Mouse (Mus musculus): ENCODE data around the gene Numbl.
A peak's percentile ranks its signal among the peaks of the same experiment; 100 is the strongest.

Gene Numbl

GRCm38 (mm10) chr7:27298033-27298610 is 39.9 kb downstream of the Numbl start:
- DNase-seq: no peak

GRCm38 (mm10) chr7:27298816-27299215 is 40.6 kb downstream of the Numbl start:
- DNase-seq: no peak

- no peak for DNase-seq
Measured at GRCm38 (mm10) chr7:27300351-27300750, 42.1 kb downstream of the Numbl start.

DNA sequence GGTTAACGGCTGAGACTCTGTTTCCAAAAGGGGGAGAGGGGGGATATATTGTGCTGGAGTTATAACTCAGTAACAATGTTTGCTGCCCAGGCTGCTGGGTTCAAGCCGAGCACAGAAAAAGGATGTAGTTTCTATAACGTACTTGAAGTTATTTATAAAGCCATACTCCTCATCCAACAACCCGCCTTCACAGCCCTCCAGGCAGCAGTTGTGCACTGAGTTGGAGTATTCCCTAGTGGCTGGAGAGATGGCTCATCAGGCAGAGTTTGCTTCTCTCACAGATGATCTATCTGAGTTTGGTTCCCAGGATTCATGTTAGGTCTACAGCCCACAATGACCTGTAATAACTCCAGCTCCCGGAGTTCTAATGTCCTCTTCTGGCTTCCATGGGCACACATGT is 42.6 kb downstream of the Numbl start:
- DNase-seq: no peak

GRCm38 (mm10) chr7:27302172-27302571 is 43.9 kb downstream of the Numbl start:
- peak; percentile 86 for DNase-seq

GRCm38 (mm10) chr7:27305091-27305730 is 47.0 kb downstream of the Numbl start:
- DNase-seq: no peak

DNA sequence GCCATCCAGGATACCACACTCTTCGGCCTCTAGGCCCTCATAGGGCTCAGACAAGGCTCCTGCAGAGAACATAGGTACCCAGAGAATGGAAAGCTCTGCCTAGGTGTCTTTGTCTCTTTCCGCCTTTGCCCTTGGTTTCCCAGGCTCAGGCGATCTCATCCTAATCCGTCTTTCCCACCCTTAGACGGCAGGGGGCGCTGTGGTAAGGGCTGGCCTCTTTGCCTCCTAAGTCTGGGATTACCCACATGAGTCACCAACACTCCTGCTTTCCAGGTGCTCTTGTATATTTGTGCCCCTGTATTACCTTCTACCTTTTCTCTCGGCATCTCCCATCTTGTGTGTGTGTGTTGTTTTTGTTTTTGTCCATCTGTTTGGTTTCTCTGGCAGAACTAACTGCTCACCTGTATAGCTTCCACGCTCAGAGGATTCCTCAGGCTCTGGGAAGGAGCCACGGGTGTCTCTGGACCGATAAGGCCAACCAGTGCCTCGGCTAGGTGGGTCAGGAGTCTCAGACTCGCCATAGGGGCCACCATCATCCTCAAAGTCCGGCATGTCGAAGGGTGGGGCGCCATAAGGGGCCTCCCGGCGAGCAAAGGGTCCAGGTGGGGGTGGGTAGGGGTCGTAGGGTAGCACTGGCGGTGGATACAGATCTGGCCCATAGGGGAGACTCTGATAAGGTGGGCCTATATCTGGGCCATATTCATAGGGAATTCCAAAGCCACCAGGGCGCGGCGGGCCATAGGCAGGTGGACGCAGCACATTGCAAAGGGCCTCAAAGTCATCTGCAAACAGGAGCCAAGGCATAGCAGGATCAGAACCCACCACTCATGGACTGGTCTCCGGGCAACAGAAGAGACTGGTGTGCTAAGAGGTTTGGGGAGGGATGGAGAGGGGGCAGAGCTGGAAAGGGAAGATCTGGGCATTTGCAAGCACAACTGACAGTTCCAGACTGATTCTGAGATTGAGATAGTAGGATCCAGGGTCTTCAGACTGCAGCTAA is 48.2 kb downstream of the Numbl start:
- DNase-seq: peak; percentile 45

- DNase-seq: no peak
Measured at GRCm38 (mm10) chr7:27307551-27307950, 49.3 kb downstream of the Numbl start.

- DNase-seq: peak; percentile 38
Measured at GRCm38 (mm10) chr7:27308821-27309549, 50.8 kb downstream of the Numbl start.

- DNase-seq: no peak
Measured at GRCm38 (mm10) chr7:27309832-27310231, 51.6 kb downstream of the Numbl start.

GRCm38 (mm10) chr7:27310306-27310705 is 52.1 kb downstream of the Numbl start:
- peak; percentile 69 for DNase-seq

GRCm38 (mm10) chr7:27310996-27311535 is 52.8 kb downstream of the Numbl start:
- peak; percentile 30 for DNase-seq

DNA sequence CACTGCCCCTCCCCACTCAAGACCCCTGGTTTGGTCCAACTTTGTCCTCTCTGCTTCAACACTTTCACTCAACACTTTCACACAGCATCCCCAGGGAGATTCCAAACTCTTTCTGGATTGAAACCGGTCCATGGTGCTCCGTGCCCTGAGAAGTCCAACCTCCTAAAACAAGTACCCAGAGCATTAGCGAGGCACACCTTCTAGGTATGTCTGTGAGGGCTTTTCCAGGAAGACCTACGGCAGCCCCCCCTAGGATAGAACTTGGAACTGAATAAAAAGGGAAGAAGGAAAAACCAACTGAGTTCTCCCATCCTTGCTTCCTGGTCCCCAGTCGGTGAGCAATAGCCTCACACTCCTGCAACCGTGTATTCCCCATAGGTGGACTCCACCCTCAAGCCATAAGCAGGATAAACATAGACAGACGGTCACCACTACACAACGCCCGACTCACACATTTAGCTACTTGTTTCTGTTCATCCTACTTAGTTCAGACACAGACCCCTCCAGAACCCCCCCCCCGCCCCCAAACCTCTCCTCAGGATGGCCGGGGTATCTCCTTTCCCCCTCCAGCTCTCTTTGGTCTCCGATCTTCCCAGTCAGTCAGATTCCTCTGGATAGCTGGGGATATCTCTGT is 53.5 kb downstream of the Numbl start:
- no peak for DNase-seq

GRCm38 (mm10) chr7:27314393-27314792 is 56.2 kb downstream of the Numbl start:
- no peak for DNase-seq

DNA sequence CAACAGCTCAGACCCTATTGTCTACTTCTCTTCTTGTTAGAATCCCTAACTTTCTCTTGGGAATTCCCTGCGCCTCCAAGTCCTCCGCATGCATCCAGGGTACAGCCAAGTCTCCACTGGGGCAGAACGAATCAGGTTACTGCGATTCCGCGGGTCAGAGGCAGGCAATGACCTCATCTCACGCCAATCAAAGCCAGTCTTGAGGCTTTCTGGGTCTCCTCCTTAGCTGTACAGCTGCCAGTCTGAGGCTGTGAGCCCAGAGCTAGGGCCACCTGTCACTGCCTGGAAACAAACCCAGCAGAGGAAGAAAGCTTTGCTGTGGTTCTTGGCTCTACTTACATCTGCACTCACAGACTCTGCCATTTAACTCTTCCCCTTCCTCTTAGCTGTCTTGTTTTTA is 57.7 kb downstream of the Numbl start:
- peak; percentile 81 for DNase-seq

- no peak for DNase-seq
Measured at GRCm38 (mm10) chr7:27319411-27319810, 61.2 kb downstream of the Numbl start.

- no peak for DNase-seq
Measured at GRCm38 (mm10) chr7:27322291-27322690, 64.1 kb downstream of the Numbl start.

DNA sequence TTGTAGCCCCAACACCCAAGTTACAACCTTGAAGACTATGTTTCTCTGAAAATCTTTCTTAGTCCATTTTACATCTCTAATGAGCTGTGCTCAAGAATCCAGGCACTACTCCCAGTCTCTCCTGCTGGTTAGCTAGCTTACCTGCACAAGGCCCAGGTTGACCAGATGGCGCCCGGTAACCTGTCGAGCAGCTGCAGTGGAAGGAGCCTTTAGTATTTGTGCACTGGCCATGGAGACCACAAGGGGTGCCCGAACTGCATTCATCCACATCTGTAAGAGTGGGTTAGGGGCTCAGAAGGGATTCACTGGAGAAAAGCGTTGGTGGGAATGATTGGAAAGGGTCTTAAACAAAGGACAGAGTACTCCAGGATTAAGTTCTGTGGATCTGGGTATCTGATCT is 64.8 kb downstream of the Numbl start:
- DNase-seq: no peak

- DNase-seq: no peak
Measured at GRCm38 (mm10) chr7:27324161-27324560, 65.9 kb downstream of the Numbl start.

GRCm38 (mm10) chr7:27324928-27325327 is 66.7 kb downstream of the Numbl start:
- no peak for DNase-seq

DNA sequence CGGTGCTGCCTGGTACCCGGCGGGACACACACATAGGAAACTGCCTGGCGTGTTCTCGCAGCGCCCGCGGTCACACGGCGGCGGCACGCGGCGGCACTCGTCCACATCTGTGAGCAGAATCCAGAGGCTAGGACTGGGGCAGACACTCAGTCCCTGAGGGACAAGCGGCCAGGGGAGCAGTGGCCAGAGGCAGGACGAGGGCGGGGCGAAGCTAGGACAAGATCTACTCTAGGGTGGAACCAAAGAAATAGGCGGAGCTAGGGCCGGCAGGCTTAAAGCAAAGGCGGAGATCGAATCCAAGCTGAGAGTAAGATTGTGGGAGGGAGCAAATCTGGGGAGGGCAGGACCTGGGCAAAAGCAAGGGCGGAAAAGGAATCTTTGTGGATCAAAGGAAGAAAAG is 67.5 kb downstream of the Numbl start:
- DNase-seq: peak; percentile 70

Data from retina, postnatal 1 day (tissue).